Mouse (Mus musculus): ENCODE results near the gene Zfp942. TPM values are rescaled to one million over a fixed set of nuclear protein-coding genes. Genes with fewer than 3 reads are reported as not detected.
"Not testable (repeated sequence)": the region's sequence is repeated elsewhere in the genome, so short reads cannot be mapped to it uniquely, and the experiment has no call there.

The Zfp942 gene
- polyA plus RNA-seq (2011; ENCODE audit: insufficient read length, low read depth, missing spikeins) = 11.3 and 13.9 TPM in 2 replicates

DNA sequence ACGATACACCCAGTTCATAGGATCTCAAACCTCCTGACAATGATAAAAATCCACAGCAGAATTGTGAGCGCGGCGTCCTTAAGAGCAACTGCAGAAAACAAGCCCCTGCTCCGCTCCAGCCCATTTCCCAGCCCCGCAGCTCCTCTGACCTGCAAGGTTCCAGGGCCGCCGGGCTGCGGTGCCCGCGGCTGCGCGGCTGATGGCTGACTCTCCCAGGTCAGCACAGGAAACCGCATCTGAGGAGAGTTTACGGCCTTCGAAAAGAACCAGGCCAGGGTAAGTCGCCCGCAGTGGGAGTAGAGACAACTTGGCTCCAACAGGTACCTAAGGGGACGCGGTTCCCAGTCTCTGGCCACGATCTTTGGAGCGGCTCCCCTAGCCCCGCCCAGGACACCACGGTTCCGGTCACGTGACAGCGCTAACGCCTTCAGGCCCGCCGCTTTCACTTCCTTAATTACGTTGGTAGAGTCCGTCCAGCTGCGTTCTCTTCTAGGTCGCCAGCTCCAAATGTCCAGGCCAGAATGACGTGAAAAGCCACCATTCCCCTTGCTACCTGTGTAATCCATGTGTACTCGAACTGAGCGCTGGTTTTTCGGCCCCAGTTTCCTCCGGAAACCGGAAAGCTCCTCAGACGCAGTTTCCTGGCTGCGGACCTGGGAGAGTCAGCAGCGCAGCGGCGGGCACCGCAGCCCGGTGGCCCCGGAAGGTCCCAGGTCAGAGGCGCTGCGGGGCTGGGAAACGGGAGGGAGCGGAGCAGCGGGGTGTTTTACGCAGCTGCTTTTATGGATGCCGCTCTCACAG, at the start of gene Zfp942, which contains the start of gene Zfp943:
Gene Zfp942, minus strand, starts transcription at position 358 of the 801 bp plus-strand sequence.
Gene Zfp943, plus strand, starts transcription at position 446 of the 801 bp plus-strand sequence.
- H3K4me3 ChIP-seq (ENCODE audit: insufficient read depth, low read length) = peak within 1 kb of the TSS; percentile 92
- H3K27ac ChIP-seq (ENCODE audit: insufficient read depth, low read length) = peak within 1 kb of the TSS; percentile 80
- peak; percentile 41; the same call in 1 of the 2 replicates for TF ChIP-seq POLR2A (IDR thresholded peaks at IDR 0.05; ENCODE audit: low read depth, low read length)
- not testable (repeated sequence) for H3K4me1 ChIP-seq (ENCODE audit: control insufficient read depth, insufficient read depth, low read length)

DNA sequence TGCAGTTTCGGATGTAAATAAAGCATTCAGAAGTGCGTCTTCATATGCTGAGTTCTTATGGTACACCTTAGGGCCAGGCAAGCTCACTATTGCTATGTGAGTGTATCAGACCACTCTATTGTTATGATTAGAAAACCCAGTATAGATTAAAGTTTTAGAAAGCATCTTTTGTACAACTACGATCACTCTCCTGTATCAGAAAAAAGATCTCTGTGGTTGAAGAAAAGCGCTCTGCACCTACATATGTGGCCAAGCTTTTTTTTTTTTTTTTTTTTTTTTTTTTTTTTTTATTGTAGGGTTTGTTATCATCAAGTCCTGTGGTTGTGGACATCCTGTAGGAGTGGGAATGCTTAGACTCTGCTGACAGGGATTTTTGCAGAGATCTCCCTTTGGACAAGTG, 1.0 kb upstream of the Zfp942 start:
- no peaks in the 10 kb centered on the region for H3K4me1 ChIP-seq (ENCODE audit: control insufficient read depth, insufficient read depth, low read length)
- H3K27ac ChIP-seq (ENCODE audit: insufficient read depth, low read length) = no peak overlapping the region
- H3K4me3 ChIP-seq (ENCODE audit: insufficient read depth, low read length) = peak overlapping the region; percentile 38
- TF ChIP-seq POLR2A (IDR thresholded peaks at IDR 0.05; ENCODE audit: low read depth, low read length) (no peak), CTCF (IDR thresholded peaks at IDR 0.05; ENCODE audit: borderline replicate concordance, insufficient read depth, low read length) (no peak)

DNA sequence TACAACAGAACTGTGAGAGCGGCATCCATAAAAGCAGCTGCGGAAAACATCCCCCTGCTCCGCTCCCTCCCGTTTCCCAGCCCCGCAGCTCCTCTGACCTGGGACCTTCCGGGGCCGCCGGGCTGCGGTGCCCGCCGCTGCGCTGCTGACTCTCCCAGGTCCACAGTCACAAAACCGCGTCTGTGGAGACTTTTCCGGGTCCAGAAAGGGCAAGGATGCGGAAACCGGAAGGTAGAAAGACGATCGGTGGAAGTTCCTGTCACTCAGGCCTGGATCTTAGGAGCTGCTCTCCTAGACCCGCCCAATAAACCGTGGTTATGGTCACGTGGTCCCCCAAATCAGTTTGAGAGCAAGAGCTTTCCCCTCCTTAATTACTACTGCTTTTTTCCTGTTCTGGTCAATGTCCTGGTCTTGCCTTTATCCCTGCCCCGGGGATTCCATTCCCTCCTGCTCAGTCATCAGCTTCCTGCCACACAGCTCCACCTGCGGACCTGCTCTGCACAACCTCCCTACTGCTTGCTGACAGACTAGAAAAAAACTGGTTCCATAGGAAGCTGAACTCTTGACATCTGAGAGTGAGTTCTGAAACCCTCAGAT, 52.7 kb downstream of the Zfp942 start, which contains the start of gene Zfp995:
Gene Zfp995, minus strand, starts transcription at position 471 of the 597 bp plus-strand sequence.
- H3K27ac ChIP-seq (ENCODE audit: insufficient read depth, low read length); H3K4me1 ChIP-seq (ENCODE audit: control insufficient read depth, insufficient read depth, low read length): not testable (repeated sequence)
- peak within 1 kb of the TSS; percentile 91 for H3K4me3 ChIP-seq (ENCODE audit: insufficient read depth, low read length)
- TF ChIP-seq POLR2A (IDR thresholded peaks at IDR 0.05; ENCODE audit: low read depth, low read length) = peak; percentile 43

DNA sequence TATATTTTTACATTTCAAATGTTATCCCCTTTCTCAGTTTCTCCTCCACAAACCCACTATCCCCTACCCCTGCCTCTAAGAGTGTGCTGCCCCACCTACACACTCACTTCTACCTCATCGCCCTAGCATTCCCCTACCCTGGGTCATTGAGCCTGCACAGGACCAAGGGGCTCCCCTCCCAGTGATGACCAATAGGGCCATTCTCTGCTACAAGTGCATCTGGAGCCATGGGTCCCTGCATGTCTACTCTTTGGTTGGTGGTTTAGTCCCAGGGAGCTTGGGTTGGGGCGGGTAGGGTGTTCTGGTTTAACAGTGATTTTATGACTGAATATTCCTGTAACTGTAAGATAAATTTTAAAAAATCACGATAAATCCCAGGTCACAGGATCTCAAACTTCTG, 53.2 kb downstream of the Zfp942 start:
- H3K27ac ChIP-seq (ENCODE audit: insufficient read depth, low read length) = no peak overlapping the region

More for the DNA sequence above, 53.2 kb downstream of the Zfp942 start:
- Histone ChIP-seq H3K4me1 (ENCODE audit: control insufficient read depth, insufficient read depth, low read length) (no peaks in the 10 kb centered on the region), H3K4me3 (ENCODE audit: insufficient read depth, low read length) (peak overlapping the region; percentile 91)
- TF ChIP-seq CTCF (IDR thresholded peaks at IDR 0.05; ENCODE audit: borderline replicate concordance, insufficient read depth, low read length) = no peak
- TF ChIP-seq POLR2A (IDR thresholded peaks at IDR 0.05; ENCODE audit: low read depth, low read length) = no peak

Other genes with a start within 250 kb of the Zfp942 start
- 7.1 and 9.9 TPM in 2 replicates for gene Zfp229, start 231.7 kb downstream of the Zfp942 start, polyA plus RNA-seq (2011; ENCODE audit: insufficient read length, low read depth, missing spikeins)
- 5.3 and 7.6 TPM in 2 replicates for gene Zfp820, start 116.7 kb downstream of the Zfp942 start, polyA plus RNA-seq (2011; ENCODE audit: insufficient read length, low read depth, missing spikeins)
- 11.4 and 12.6 TPM in 2 replicates for gene Zfp995, start 52.5 kb downstream of the Zfp942 start, polyA plus RNA-seq (2011; ENCODE audit: insufficient read length, low read depth, missing spikeins)
- gene Zfp943, start 88 bp upstream of the Zfp942 start, polyA plus RNA-seq (2011; ENCODE audit: insufficient read length, low read depth, missing spikeins) = 11.7 and 18.2 TPM in 2 replicates
- gene Zfp947, start 203.7 kb upstream of the Zfp942 start, polyA plus RNA-seq (2011; ENCODE audit: insufficient read length, low read depth, missing spikeins) = 3.3 and 3.8 TPM in 2 replicates

Data from embryonic fibroblast, embryonic 13.5 days (primary cell).